Mouse (Mus musculus) gonadal fat pad, adult 2 months (tissue): ENCODE results near the gene Rreb1. TPM values are rescaled to one million over a fixed set of nuclear protein-coding genes. Genes with fewer than 3 reads are reported as not detected.
A peak's percentile ranks its signal among the peaks of the same experiment; 100 is the strongest.

Experiments used
- DNase-seq: peaks from one replicate; pipeline ENCODE4 v3.0.0-alpha.2; 2012; ENCODE audit warnings: low read depth
- polyA plus RNA-seq: library from polyadenylated mRNA; depleted of rRNA; stranded (reverse); fragments of >200 nt; gene quantifications from 2 replicates; pipeline ENCODE4 v1.2.3, GENCODE M21; 2012

Rreb1 gene
- polyA plus RNA-seq, 1 experiment = 17.4 TPM

DNA sequence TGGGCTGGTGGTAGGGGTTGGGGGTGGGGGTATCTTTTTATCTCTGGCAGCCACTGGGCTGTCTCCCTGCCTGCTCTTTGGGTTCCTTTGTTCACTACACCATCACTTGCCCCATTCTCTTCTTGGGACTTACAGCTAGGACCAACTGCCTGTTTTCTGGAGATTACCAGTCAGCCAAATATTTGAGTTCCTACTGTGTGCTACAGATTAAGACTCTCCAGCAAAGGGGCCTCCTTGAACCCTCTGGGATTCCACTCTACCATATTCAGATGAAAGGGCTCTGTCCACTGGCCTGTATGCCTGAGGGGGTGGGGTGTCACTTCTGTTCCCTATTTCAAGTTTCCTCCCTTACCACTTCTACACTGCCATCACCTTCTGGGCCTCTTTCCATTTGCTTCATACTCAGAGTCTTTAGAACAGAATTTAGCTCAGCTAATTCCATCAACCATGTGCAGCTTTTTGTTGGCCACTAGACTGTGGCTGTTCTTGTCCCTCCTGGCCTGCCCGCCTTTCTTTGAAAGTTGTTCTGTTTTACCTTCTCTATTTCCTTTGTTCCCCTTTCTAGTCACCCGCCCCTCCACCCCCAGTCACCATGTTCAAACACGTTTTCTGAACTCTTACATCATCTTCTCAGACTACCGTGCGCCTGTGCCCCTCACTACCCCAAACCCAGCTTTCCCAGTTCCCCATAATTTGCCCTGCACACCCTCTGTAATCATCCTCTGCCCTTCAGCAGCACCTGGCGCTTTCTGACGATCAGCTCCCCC is 95.1 kb downstream of the Rreb1 start:
- DNase-seq = no peak

DNA sequence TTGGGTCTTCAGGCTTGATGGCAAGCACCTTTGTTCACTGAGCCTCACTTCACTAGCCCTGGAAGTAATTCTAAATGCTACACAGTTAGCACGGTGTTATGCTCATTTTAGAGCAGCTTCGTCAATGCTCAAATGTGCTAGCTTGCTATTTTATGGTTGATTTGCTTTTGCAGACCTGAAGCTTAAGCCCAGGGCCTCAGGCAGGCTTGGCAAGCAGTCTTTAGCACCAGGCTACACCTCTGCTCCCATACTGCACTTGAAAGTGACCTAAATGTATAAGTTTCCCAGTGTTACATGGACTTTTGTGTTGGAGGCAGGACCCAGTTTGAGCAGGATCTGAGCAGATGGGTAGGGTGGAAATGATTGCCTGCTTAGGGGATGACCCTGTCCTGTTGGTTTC is 97.7 kb downstream of the Rreb1 start:
- no peak for DNase-seq

DNA sequence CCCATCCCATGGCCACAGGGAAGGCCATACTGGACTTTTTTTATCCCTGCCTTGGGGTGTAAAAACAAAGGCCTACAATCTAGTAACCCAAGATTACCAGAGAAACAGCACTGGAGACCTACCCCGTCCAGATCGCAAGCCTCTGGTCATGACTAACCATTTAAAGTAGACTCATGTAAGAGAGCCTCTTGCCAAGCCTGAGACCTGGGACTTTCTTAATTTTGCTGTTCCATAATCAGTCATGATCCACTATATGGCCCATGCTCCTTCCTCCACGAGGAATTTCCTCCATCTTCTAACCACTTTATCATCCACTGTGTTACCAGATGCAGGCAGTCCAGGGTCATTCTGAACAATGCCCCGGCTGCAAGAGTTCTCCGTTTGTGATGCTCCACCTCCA is 98.2 kb downstream of the Rreb1 start:
- DNase-seq = no peak

DNA sequence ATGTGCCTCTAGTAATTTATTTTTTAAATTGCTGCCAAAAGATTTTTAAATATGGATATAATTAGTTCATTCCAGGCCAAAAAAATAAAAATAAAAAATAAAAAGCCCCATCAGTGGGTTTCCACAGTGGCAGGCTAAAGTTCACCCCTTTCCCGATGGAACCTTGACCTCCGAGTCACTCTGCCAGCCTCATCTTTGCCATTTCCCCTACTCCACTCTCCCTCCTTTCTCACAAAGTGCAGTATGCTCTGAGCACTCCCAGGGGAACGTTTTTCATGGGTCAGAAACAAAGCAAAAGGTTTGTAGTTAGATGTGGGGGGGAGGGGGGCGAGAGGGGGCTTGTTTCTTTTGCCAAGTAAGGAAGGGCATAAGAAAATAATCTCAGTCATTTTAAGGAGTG is 98.6 kb downstream of the Rreb1 start:
- no peak for DNase-seq

DNA sequence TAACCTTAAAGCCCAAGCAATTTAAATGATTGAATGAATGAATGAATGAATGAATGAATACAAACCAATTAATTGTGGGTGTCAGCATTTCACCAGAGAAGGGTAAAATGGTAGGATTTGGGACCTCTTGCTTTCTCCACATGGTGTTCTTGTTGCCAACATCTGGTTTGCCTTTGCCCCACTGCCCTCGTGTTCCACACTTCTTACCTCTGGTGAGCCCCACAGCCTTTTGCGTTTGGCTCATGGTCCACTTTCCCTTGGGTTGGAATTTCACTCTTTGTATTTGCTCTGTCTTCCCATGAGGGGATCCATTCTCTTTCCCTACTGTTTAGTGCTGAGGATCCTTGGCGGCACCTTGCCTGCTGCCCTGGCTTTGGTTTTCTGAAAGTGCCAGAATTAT is 99.0 kb downstream of the Rreb1 start:
- no peak for DNase-seq

DNA sequence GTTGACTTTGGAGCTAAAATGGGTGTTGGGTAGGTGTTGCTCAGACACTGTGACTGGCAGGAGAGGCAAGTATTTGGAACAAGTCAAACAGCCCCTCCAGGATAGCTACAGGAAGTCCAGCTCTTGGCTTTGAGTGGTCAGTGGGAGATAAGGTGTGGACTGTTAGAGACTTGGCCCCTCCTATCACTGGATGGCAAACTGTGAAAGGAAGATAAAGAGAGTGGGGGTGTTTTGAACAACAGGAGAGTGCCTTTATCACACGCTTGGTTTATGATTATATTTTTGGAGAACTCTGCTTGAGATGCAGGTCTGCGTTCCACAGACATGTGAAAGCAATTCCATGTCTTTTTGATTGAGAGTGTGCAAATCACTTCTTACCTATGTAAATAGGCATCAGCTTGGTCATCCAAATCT is 100.7 kb downstream of the Rreb1 start:
- no peak for DNase-seq

DNA sequence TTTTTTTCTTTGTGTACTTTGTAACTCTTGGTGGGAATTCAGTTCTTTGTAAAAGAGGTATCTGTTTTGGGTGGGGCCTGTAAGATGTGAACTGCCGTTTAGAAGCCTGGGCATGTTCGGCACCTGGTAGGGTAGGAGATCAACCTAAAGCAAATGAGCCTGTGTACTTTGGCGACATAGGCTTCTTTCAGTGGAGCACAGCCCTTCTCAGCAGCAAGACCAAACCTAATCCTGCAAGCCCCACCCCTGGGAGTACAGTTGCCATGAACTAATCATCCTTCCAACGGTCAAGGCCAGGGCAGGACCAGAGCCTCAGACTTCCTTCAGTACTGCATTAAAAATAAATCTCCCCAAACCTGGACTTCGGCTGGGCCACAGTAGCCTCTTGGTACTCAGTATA is 101.4 kb downstream of the Rreb1 start:
- no peak for DNase-seq

DNA sequence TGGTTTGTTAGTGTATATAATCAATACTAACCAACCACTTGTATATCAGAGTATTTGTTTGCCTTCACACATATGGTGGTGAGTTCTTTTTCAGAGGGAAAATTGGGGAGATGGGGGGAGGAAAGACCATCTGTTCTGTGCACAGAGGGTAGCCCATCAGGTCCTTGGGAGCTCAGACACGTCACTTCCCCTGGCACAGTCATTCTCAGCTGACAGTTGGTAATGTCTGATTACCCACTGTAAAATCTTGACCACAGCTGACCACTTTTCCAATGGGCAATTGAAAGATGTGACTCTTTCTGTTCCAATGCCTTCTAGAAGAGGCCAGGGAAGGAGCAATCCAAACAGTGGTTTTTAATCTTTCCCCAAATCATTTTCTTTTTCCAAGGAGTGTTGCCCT is 101.8 kb downstream of the Rreb1 start:
- no peak for DNase-seq

DNA sequence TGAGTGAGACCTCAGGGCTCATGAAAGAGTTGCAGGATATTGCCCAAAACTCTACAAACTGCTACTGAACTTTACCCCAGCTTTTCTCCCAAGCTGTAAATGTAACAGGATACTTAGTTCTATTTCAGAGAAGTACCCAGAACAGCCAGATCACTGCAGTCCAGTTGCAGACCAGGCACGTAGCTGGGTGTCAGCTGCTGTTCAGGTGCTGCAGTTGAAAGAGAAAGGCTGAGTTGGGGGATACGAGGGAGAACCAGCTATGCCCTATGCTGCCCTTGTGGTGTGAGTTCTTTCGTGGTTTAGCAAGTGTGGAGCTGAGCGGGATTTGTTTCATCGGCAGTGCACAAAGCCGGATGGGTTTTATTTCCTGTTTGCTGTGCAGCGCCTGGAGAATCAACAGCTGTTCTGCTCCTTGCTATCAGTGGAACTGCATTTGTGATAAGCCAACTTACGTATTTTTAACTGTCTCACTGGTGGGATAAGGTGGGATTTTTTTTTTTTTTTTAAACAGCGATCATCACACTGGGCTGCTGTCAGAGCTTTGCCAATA is 102.5 kb downstream of the Rreb1 start:
- DNase-seq = no peak

DNA sequence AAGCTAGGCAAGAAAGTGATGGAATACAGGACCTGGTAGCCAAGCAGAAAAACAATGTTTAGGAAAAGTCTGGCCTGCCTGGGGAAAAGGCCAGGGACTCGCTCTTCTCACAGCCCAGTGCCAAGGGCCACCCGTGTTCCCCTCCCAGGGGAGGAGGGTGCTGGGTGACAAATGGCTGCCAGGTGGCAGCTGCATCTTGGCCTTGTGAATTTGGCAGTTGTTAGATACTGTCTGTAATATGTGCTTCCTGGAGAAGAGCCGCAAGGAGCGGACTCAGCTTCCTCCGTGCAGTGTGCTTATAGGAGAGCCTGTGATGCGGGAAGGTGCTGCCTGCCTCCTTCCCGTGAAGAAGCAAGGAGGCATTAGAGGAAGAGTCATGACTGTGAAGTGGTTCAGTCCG is 104.3 kb downstream of the Rreb1 start:
- DNase-seq = no peak

DNA sequence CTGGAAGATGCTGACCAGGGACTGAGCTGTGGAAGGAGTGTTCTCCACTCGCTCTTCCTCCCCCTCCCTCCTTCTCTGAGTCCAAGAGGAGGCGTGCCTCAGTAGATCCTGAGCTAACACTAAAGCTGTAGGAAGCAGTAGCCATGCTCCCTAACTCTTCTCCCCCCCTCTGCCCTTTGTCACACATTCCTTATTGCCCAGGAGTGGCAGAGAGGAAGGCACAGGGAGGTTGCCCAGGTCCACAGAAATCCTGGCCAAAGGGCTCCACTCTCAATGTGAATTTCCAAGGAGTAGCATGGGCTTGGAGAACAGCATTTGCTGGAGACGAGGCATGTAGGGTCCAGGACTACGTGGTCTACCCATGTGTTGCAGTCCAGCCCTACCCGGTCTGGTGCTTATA is 104.8 kb downstream of the Rreb1 start:
- DNase-seq = no peak

DNA sequence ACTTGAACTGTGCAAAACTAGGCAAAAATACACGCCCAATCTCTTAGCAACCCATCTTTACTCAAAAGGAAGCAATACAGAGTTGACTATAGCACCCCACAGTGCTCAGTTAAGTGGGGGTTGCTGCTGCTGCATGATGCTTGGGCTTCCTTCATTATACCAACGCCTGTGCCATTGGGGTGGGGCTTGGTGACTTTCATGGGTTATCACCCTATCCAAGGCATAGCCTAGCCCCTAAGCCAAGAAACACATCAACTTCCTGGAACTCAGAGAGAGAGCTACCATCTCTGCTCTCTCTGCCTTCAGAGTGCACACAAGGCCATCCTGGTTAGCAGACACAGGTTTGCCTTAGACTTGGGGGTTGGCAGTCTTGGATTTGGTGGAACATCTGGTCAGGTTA is 107.2 kb downstream of the Rreb1 start:
- no peak for DNase-seq

DNA sequence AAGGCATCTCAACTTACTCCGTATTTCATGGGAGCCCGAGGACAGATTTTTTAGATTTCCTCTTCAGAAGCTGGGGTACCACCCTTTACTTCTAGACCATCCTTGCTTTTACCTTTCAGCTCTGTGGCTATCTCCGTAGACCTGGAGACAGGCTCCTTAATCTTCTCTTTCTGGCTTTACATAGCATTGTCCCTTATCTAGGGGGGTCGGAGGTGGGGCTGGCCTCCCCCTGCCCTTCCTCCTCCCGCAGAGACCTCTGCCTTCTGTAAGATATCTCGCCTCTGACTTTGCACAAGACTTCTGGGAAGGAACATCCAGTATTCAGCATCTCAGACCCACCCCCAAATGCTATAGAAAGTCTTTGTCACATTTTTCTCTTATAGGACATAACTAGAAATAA is 107.8 kb downstream of the Rreb1 start:
- DNase-seq = no peak

DNA sequence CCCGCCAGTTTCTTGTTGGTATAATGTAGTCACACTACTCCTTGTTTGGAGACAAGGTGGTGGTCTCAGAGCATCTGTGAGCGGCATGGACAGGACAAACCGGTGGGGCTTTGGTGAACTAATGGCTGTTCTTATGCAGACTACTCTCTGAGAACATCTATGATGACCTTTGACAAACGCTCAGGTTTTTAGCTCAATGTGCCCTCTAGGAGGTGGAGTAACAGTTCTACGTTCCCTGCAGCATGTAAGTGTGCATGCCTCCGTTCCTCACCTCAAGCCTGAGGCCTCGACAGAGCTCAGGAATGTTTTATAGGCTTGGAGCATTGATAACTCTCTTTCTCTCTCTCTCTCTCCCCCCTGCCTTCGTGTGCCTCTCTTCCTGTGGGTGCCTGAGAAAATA is 116.6 kb downstream of the Rreb1 start:
- DNase-seq = no peak

DNA sequence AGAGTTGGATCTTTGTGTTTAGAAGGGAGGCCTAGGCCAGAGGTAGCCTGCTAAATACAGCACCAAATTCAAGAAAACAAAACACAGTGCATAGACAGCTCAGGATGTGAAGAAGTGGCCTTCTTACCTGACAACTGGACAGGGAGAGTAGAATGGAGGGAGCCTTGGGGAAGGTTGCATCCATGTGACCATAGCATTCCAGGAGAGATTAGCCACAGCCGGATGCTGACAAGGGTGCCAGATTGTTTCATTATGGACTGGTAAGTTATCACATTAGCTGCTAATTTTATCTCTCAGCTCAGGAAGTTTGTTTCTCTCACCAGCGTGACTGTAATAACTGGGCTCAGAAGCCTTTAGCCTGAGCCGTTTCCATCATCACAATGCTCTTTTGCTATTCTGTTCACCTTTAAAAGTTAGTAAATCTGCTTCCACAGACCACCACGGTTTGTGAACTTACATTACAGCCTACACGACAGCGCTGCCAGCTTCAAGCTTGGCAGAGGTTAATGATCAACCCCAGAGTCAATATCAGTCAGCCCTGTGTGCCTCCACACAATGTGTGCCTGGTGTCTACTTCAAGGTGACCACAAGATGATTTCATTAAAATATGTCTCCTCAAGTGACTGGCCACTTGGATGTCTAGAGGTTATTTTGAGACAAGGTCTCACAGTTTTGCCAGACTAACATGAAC is 117.5 kb downstream of the Rreb1 start:
- DNase-seq = no peak

DNA sequence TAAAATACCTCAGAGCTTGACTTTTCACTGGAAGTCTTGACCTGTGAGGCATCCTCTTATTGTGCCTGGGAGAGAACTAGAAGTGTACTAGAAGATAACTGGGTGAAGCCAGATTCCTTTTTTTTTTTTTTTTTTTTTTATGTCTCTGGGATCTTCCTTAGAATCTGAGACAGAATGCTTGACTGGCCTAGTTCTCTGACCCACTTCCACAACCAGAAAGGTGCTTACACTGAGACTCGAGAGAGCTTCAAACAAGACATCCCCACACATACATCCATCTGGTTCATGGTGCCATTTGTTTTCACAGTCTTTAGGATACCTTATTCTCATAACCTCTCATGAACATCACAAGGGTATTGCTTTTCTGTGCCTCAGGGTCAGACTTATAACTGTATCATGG is 118.2 kb downstream of the Rreb1 start:
- DNase-seq = no peak

DNA sequence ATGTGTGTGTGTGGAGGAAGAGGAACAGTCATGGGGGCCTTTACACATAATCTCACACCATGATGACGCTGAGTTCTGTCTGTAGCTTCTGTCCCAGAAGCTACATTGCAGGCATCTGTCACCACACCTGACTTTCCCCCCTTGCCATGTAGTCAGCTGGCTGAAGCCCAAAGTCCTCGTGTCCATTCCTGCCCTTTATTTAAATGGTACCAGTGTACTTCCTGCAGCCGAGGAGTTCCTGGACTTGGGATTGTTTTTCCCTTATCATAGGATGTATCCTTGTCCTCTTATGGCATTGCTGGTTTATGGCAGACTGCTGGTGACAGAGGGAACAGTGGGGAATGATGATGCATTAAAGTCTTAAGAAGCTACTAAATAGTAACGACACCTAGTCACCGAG is 120.6 kb downstream of the Rreb1 start:
- no peak for DNase-seq

DNA sequence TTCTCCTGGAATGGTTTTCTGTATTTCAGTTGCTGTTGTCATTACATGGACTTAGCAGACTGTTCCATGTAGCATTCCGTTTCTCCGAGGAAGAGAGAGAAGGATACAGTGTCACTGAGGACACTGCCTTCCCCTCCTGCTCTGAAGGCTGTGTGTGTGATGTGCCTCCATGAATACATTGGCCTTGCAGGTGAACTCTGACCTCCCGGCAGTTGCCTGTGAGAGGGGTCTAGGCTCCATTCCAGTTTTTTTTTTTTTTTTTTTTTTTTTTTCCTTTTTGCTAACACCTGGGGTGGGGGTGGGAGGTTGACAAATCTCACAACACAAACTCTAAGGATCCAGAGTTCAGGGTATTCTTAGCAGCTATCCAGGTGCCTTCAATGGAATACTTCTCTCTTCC is 124.8 kb downstream of the Rreb1 start:
- DNase-seq = no peak

DNA sequence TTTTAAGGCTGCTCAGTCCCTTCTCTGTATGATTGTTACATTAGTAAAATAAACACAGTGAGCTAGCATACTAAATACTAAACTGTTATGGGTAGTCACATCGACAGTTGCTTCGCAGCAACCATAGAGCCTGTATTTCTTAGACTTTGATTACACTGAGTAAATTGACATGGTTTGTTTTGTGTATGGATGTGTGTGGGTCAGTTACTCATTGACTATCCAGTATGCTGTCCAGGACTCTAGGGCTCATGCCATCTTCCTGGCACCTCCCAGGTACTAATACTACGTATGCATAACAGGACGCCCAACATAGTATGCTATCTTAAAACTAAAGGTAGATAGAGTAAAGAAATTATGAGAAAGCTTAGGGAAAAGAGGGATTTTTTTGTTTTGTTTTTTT is 125.3 kb downstream of the Rreb1 start:
- no peak for DNase-seq

DNA sequence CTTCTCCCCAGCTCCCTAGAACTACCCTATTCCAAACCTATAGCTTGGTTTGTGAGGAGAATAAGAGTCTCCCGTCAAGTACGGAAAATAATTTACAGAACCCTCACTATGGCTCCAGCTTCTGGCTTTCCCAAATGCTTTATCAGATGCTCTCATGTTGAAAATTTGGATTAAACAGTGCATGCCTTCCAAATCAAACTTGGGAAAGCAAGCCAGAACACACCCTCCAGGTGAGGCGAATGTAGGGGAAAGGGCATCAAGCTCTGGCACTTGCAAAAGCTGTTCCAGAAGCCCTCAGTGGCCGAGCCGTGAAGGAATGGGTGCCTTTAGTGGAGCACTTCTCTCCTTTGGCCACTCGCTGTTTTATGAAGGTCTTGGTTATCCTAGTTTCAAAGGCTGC is 126.2 kb downstream of the Rreb1 start:
- no peak for DNase-seq

DNA sequence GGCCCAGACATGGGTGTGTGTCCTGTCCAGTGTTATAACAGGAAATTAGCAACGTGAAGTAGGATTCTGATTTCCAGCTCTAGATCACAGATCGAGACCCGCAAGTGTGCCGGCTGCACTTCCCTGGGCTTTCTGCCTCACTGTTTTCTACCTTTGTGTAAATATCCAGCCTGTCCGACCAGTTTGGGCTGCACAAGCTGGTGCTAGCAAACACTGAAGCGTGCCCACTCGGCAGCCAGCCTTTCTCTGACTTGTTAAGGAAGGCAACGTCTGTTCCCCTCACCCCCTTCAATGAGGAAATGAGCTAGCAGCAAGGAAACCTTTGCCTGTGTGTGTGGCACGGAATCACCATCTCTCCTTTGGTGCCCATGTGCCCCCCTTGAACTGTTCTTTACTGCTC is 129.9 kb downstream of the Rreb1 start:
- DNase-seq = peak; percentile 64

DNA sequence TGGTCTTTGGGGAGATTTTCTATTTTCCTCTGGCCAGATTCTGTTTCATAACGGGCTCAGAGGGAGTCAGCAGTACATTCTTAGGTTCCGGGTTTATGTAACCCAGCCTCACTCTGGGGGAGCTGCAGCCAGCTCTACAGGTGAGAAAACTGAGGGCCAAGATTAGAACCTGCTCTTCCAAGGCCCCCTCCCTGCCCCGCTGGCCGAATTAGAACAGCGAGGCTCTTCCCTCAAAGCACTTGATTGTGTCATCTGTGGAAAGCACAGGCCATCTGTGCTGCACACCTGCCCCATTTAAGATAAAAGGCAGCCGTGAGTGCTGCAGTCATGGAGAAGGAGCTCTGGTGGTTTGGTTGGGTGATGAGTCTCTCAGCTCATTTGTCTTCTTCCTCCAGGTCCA is 130.3 kb downstream of the Rreb1 start:
- no peak for DNase-seq

DNA sequence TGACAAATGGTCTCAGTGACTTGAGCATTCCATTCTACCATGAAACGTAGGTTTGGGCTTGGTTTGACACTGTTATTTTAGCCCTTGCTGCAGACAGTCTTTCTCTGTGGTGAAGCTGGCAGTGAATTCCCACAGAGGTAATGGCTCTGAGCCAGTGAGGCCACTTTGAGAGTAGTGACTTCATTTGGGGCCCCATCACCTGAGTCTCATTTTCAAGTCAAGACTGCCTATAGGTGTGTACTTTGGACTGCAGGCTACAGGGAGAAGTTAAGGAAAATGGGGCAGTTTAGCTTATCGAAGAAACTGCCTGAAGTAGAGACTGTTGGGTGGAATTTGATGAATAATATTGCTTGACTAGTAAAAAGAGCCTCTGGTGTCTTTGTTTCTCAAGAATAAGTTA is 131.0 kb downstream of the Rreb1 start:
- no peak for DNase-seq
